Mouse (Mus musculus) B cell, adult 2 months (primary cell): ENCODE measurements around the gene Olfr464.

ENCODE experiments used
- DNase-seq, 2 experiments: peaks; one replicate each; pipeline ENCODE4 v3.0.0; 2022

The Olfr464 gene

GRCm38 (mm10) chr11:87920966-87921365, at the start of gene Olfr464:
Gene Olfr464 (minus strand): TSS chr11:87920967.
- no peak for DNase-seq

GRCm38 (mm10) chr11:87968356-87969122, 47.8 kb upstream of the Olfr464 start:
- DNase-seq, result peak; percentile 63 to 64

GRCm38 (mm10) chr11:87967692-87968289, 47.0 kb upstream of the Olfr464 start:
- peak; percentile 93 to 94 for DNase-seq

- peak; percentile 9 to 22 for DNase-seq
These were observed 45.4 kb upstream of the Olfr464 start for GRCm38 (mm10) chr11:87966214-87966613.

- no peak for DNase-seq
These were observed 44.5 kb upstream of the Olfr464 start for GRCm38 (mm10) chr11:87965293-87965692.

GRCm38 (mm10) chr11:87957066-87957465, 36.3 kb upstream of the Olfr464 start:
- DNase-seq, result peak in 1 of 2 experiments; percentile 18

GRCm38 (mm10) chr11:87955144-87955543, 34.4 kb upstream of the Olfr464 start:
- DNase-seq, result no peak

GRCm38 (mm10) chr11:87949990-87950389, 29.2 kb upstream of the Olfr464 start:
- DNase-seq, result no peak

- DNase-seq, result no peak
These were observed 14.7 kb upstream of the Olfr464 start for GRCm38 (mm10) chr11:87935467-87935866.

GRCm38 (mm10) chr11:87933731-87934130, 13.0 kb upstream of the Olfr464 start:
- no peak for DNase-seq

GRCm38 (mm10) chr11:87930348-87930747, 9.6 kb upstream of the Olfr464 start:
- no peak for DNase-seq

GRCm38 (mm10) chr11:87920301-87920700, 466 bp downstream of the Olfr464 start:
- DNase-seq, result no peak

- no peak for DNase-seq
These were observed 4.8 kb downstream of the Olfr464 start for GRCm38 (mm10) chr11:87916005-87916404.

GRCm38 (mm10) chr11:87904331-87904730, 16.4 kb downstream of the Olfr464 start:
- no peak for DNase-seq

GRCm38 (mm10) chr11:87897287-87897686, 23.5 kb downstream of the Olfr464 start, which contains the start of gene Olfr463:
Gene Olfr463 (minus strand): TSS chr11:87897387.
- DNase-seq, result no peak

- DNase-seq, result no peak
These were observed 28.6 kb downstream of the Olfr464 start, which contains the start of gene Olfr462 for GRCm38 (mm10) chr11:87892168-87892567. Gene Olfr462 (minus strand): TSS chr11:87892268.

- no peak for DNase-seq
These were observed 35.9 kb downstream of the Olfr464 start for GRCm38 (mm10) chr11:87884856-87885255.

- peak; percentile 7 to 21 for DNase-seq
These were observed 37.3 kb downstream of the Olfr464 start for GRCm38 (mm10) chr11:87883493-87883892.

GRCm38 (mm10) chr11:87881714-87882113, 39.1 kb downstream of the Olfr464 start:
- no peak for DNase-seq

GRCm38 (mm10) chr11:87879826-87880225, 40.9 kb downstream of the Olfr464 start:
- no peak for DNase-seq

- no peak for DNase-seq
These were observed 45.3 kb downstream of the Olfr464 start, which contains the start of gene Epx for GRCm38 (mm10) chr11:87875436-87875835. Gene Epx (minus strand): TSS chr11:87875536.

- DNase-seq, result no peak
These were observed 49.0 kb downstream of the Olfr464 start for GRCm38 (mm10) chr11:87871766-87872165.

GRCm38 (mm10) chr11:87870096-87870495, 50.7 kb downstream of the Olfr464 start:
- no peak for DNase-seq

- DNase-seq, result peak; percentile 30 to 32
These were observed 53.9 kb downstream of the Olfr464 start for GRCm38 (mm10) chr11:87866891-87867290.
